Mouse (Mus musculus): ENCODE measurements at regions not wholly inside any gene's neighbourhood (a gene's known extent, or its start where the extent isn't known, plus 50 kb on each side); places are given as distances from the start of the nearest gene placed in this dataset.
A peak's percentile ranks its signal among the peaks of the same experiment; 100 is the strongest.

- Histone ChIP-seq H3K9ac (ENCODE audit: low read depth, low read length) (no peak overlapping the region), H3K4me1 (replicated peaks; ENCODE audit: control insufficient read depth, insufficient read depth, low read length) (no peaks in the 10 kb centered on the region), H3K36me3 (ENCODE audit: control insufficient read depth, insufficient read depth) (no peaks in the 10 kb centered on the region), H3K27me3 (replicated peaks; ENCODE audit: control insufficient read depth, insufficient read depth, low read length) (no peaks in the 10 kb centered on the region), H3K4me2 (replicated peaks; ENCODE audit: low read depth) (no peak overlapping the region), H3K9me3 (ENCODE audit: control insufficient read depth) (no peaks in the 10 kb centered on the region), H3K4me3 (ENCODE audit: low read depth, low read length) (no peak overlapping the region), H3K27ac (ENCODE audit: low read depth, low read length) (no peak overlapping the region)
- no peak for TF ChIP-seq CTCF (IDR thresholded peaks at IDR 0.05; ENCODE audit: low read depth)
- 83% methylated on average over 12 of the region's 12 CpGs for WGBS
- ATAC-seq: no peak
Observed at GRCm38 (mm10) chr17:14476707-14477106, 197.4 kb downstream of the Smoc2 start.

GRCm38 (mm10) chr17:14475778-14476647 lies 196.7 kb downstream of the Smoc2 start:
- TF ChIP-seq CTCF (IDR thresholded peaks at IDR 0.05; ENCODE audit: low read depth): no peak
- Histone ChIP-seq H3K36me3 (ENCODE audit: control insufficient read depth, insufficient read depth) (no peaks in the 10 kb centered on the region), H3K4me2 (replicated peaks; ENCODE audit: low read depth) (peak overlapping the region; percentile 21), H3K4me3 (ENCODE audit: low read depth, low read length) (no peak overlapping the region), H3K27ac (ENCODE audit: low read depth, low read length) (no peak overlapping the region), H3K27me3 (replicated peaks; ENCODE audit: control insufficient read depth, insufficient read depth, low read length) (no peaks in the 10 kb centered on the region), H3K9ac (ENCODE audit: low read depth, low read length) (no peak overlapping the region), H3K4me1 (replicated peaks; ENCODE audit: control insufficient read depth, insufficient read depth, low read length) (no peaks in the 10 kb centered on the region), H3K9me3 (ENCODE audit: control insufficient read depth) (no peaks in the 10 kb centered on the region)
- no peak for ATAC-seq
- 21% methylated on average over 23 of the region's 23 CpGs for WGBS

GRCm38 (mm10) chr17:14475277-14475676 lies 196.0 kb downstream of the Smoc2 start:
- H3K36me3 ChIP-seq (ENCODE audit: control insufficient read depth, insufficient read depth): no peaks in the 10 kb centered on the region
- WGBS: 15% methylated on average over 4 of the region's 4 CpGs
- no peak for TF ChIP-seq CTCF (IDR thresholded peaks at IDR 0.05; ENCODE audit: low read depth)
- H3K4me1 ChIP-seq (replicated peaks; ENCODE audit: control insufficient read depth, insufficient read depth, low read length): no peaks in the 10 kb centered on the region
- H3K4me3 ChIP-seq (ENCODE audit: low read depth, low read length): no peak overlapping the region
- H3K4me2 ChIP-seq (replicated peaks; ENCODE audit: low read depth): no peak overlapping the region
- no peaks in the 10 kb centered on the region for H3K27me3 ChIP-seq (replicated peaks; ENCODE audit: control insufficient read depth, insufficient read depth, low read length)
- H3K27ac ChIP-seq (ENCODE audit: low read depth, low read length): no peak overlapping the region
- H3K9ac ChIP-seq (ENCODE audit: low read depth, low read length): no peak overlapping the region
- no peaks in the 10 kb centered on the region for H3K9me3 ChIP-seq (ENCODE audit: control insufficient read depth)
- no peak for ATAC-seq

DNA sequence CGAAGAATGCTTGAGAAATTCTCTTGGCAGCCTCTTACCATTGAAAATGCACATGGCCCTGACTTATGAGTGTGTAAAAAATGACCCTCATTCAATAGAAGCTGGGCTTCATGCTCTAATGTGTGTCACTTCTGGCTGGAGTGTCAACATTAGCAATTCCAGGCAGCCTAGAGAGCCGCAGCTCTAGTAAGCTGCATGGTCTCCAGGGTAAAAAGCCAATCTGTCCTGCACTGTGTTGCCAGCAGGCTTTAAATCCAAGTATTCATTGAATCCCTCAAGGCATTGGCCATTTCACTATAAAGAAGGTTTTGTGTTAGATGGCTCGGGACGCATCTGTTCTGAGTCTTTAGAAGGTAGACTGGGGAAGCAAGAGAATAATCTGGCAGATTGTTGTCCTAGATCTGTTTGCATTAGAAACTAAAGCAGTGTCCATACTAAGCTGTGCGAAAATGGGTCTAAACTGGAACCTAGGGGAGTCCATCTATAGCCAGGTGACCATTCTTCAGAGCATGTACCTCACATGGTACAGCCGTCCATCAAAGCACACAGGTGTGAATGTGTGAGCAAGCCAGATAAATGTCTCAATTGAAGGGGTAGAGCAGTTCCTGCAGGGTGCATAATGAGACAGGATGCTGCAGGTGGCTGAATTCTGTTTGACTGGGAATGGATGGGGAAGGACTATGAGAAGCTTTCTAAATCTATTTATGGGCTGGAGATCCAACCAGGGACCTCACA lies 189.6 kb downstream of the Smoc2 start:
- H3K9ac ChIP-seq (ENCODE audit: low read depth, low read length): no peak overlapping the region
- H3K4me3 ChIP-seq (ENCODE audit: low read depth, low read length): no peak overlapping the region
- no peak overlapping the region for H3K27ac ChIP-seq (ENCODE audit: low read depth, low read length)
- no peak for TF ChIP-seq CTCF (IDR thresholded peaks at IDR 0.05; ENCODE audit: low read depth)
- H3K4me2 ChIP-seq (replicated peaks; ENCODE audit: low read depth): no peak overlapping the region
- no peak for ATAC-seq
- no peaks in the 10 kb centered on the region for H3K36me3 ChIP-seq (ENCODE audit: control insufficient read depth, insufficient read depth)
- H3K9me3 ChIP-seq (ENCODE audit: control insufficient read depth): no peaks in the 10 kb centered on the region
- H3K27me3 ChIP-seq (replicated peaks; ENCODE audit: control insufficient read depth, insufficient read depth, low read length): no peaks in the 10 kb centered on the region
- 68% methylated on average over 6 of the region's 6 CpGs for WGBS
- no peaks in the 10 kb centered on the region for H3K4me1 ChIP-seq (replicated peaks; ENCODE audit: control insufficient read depth, insufficient read depth, low read length)

DNA sequence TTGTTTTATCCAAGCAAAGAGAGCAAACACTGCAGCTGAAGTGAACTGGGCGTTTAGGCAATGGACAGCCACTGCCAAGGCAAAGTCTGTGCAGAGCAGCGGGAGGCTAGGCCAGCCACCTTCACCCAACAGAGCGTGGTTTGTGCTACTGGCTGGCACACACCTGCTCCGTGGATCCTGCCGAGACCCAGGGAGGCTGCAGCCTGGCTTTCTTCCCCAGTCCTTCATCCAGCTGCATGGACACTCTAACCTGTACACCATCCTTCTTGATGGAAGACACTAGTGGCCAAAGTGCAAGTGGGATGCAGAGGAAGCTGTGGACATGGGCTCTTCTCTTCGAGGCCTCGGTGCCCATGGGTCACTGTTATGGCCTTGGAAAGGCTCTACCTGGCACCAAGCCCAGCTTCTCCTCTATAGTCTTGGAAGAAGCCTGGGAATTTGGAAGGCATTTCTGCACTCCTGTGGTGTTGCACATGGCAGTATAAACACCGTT lies 176.0 kb downstream of the Smoc2 start:
- no peaks in the 10 kb centered on the region for H3K4me1 ChIP-seq (replicated peaks; ENCODE audit: control insufficient read depth, insufficient read depth, low read length)

More for the DNA sequence above, 176.0 kb downstream of the Smoc2 start:
- TF ChIP-seq CTCF (IDR thresholded peaks at IDR 0.05; ENCODE audit: low read depth): no peak
- H3K27ac ChIP-seq (ENCODE audit: low read depth, low read length): no peak overlapping the region
- H3K9ac ChIP-seq (ENCODE audit: low read depth, low read length): no peak overlapping the region
- H3K27me3 ChIP-seq (replicated peaks; ENCODE audit: control insufficient read depth, insufficient read depth, low read length): no peaks in the 10 kb centered on the region
- no peak for ATAC-seq
- 59% methylated on average over 8 of the region's 8 CpGs for WGBS
- H3K4me3 ChIP-seq (ENCODE audit: low read depth, low read length): no peak overlapping the region
- H3K36me3 ChIP-seq (ENCODE audit: control insufficient read depth, insufficient read depth): no peaks in the 10 kb centered on the region
- H3K9me3 ChIP-seq (ENCODE audit: control insufficient read depth): no peaks in the 10 kb centered on the region
- H3K4me2 ChIP-seq (replicated peaks; ENCODE audit: low read depth): no peak overlapping the region
